Mouse (Mus musculus) B cell, adult (primary cell): ENCODE results near the gene Cdkn1c. TPM values are rescaled to one million over a fixed set of nuclear protein-coding genes. Genes with fewer than 3 reads are reported as not detected.

ENCODE experiments used
- total RNA-seq: library from RNA; stranded (reverse); gene quantifications from 4 replicates; pipeline ENCODE4 v1.2.4, GENCODE M21; 2023; ENCODE audit not compliant: inconsistent age

Cdkn1c gene
- 0.60 to 1.4 TPM (median 0.93 TPM) in 4 replicates for total RNA-seq

GRCm38 (mm10) chr7:143460874-143461273 lies at the start of gene Cdkn1c:
TSS of gene Cdkn1c (minus strand) at chr7:143461050.

GRCm38 (mm10) chr7:143502418-143503200 lies 41.8 kb upstream of the Cdkn1c start, which contains the start of gene Phlda2:
TSS of gene Phlda2 (minus strand) at chr7:143503150.

GRCm38 (mm10) chr7:143473347-143474101 lies 12.7 kb upstream of the Cdkn1c start, which contains the start of gene Slc22a18:
TSS of gene Slc22a18 (plus strand) at chr7:143473736.

Other genes with a start within 250 kb of the Cdkn1c start
- gene Slc22a18, start 12.7 kb upstream of the Cdkn1c start, total RNA-seq, result not detected in 4 replicates
- not detected in 4 replicates for gene Phlda2, start 42.1 kb upstream of the Cdkn1c start, total RNA-seq
- 138 to 171 TPM (median 144 TPM) in 4 replicates for gene Nap1l4, start 88.1 kb upstream of the Cdkn1c start, total RNA-seq
- 58.7 to 63.9 TPM (median 62.2 TPM) in 4 replicates for gene Cars, start 139.0 kb upstream of the Cdkn1c start, total RNA-seq
- gene Tnfrsf26, start 167.7 kb upstream of the Cdkn1c start, total RNA-seq, result 4.8 to 8.0 TPM (median 6.4 TPM) in 4 replicates
- gene Tnfrsf22, start 188.6 kb upstream of the Cdkn1c start, total RNA-seq, result 4.7 to 9.0 TPM (median 5.6 TPM) in 4 replicates
- 1.7 to 3.3 TPM (median 2.3 TPM) in 3 of 4 replicates, not detected in the other for gene Tnfrsf23, start 224.8 kb upstream of the Cdkn1c start, total RNA-seq